Mouse (Mus musculus): ENCODE results near the gene B4galnt1. TPM values are rescaled to one million over a fixed set of nuclear protein-coding genes. Genes with fewer than 3 reads are reported as not detected.
"Not testable (repeated sequence)": the region's sequence is repeated elsewhere in the genome, so short reads cannot be mapped to it uniquely, and the experiment has no call there.

The B4galnt1 gene
- 1 to 10 TPM; 1.6 to 2.7 TPM for total RNA-seq (2021)

DNA sequence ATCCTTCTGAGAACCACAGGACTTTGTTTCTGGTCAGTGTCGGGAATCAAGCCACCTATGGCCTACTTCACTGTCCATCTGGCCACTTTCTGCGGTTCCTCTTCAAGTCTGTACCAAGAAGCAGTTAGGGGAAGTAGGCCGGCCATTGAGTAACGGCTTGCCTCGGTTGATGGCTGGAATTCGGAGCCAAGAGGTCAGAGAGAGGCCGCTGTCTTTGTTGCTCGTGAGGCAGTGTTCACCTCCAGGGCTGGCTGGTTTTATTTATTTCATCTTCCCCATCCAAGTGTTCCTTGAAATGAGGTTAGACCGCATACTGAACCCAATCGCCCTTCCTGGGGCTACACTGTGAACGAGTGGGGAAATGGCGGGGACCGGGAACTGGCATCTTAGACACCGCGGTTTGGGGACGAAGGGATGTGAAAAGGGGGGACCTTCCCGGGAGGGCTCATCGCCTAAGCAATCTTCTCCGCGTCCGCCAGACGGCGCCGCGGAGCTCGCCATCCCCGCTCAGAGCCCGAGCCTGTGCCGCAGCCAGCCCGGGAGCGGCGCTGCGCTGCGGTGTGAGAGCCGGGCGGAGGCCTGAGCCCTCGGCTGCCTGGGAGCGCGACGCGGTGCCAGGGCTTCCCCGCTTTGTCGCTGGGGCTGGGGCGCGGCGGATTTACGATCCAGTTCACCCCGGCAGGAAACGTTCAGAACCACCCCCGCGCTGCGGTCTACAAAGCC, at the start of gene B4galnt1:
TSS of gene B4galnt1 (plus strand) at position 595 of the 723 bp plus-strand sequence.
- DNase-seq: peak; percentile 77 to 81
- intact Hi-C loops (cut with DNase I): loop anchor here (1.0 kb wide), 1 partner anchor 65 kb away; no protein-coding TSS in a partner anchor

DNA sequence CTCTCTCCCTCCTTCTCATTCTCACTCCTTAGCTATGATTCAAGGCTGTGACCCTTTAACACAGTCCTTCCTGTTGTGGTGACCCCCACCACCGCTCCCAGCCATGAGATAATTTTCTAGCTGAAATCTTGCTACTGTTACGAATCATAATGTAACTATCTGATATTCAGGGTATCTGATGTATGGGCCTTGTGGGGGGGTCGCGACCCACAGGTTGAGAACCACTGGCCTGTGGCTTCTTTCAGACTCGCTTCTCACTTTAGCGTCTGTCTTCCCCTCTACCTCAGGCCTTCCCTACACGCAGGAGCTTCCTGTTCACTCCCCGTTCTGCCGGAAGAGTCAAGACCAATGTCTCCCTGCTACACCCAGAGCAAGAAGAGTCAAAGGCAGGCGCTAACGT, 46.6 kb upstream of the B4galnt1 start:
- no peak for DNase-seq
- intact Hi-C loops (cut with DNase I): no loop called here

DNA sequence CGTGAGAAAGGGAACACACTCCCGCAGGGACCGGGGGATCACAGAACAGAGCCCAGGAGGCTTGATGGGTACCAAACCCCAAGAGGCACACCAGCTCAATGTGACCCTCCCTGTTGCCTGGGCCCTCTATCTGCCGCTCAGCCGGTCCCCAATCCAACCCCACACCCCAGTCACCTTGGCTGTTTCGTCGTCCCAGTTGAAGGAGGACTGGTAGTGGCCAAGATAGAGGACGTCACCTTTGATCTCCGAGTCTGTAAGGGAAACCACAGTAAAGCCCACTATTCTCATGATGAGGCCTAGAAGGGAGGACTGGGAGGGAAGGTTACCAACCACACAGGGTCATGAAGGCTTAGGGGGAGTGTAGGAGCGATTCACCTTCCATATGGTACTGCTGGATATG, 45.8 kb upstream of the B4galnt1 start:
- intact Hi-C loops (cut with DNase I): no loop called here
- no peak for DNase-seq

DNA sequence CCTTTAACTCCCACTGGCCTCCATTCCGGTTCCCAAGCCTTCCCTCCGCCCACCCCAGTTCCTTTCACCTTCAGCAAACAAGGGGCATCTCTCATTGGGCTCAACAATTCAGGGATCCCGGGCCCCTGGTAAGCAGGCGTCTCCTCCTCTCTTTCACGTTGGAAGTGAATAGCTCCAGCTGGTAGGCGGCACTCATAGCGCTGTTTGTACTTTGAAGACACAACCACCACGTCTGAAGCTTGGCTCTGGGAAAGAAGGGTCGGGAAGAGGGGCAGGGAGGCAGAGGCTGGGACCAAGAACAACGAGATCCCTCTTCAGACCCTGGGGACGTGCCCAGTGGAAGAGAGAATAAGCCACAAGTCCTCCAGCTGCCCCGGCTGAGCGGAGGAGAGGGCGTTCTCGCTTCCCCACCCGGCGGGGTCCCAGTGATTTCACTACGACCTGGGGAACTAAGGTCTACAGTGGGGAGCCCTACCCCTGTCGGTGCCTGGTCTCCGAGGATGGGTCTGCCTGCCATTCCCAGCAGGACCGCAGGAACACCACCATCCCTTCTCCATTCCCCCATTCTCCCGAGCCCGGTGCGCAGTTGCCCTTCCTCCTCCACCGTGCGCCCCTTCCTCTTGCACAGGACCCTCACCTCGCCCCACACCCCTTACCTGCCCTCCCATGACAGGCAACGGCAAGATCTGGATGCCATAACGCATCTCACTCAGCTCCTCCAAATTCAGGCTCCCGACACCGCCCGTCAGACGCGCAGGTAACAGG, 44.5 kb upstream of the B4galnt1 start:
- intact Hi-C loops (cut with DNase I): loop anchor here (5.0 kb wide), 1 partner anchor 217 kb away; no protein-coding TSS in a partner anchor
- peak; percentile 12 to 15 for DNase-seq

DNA sequence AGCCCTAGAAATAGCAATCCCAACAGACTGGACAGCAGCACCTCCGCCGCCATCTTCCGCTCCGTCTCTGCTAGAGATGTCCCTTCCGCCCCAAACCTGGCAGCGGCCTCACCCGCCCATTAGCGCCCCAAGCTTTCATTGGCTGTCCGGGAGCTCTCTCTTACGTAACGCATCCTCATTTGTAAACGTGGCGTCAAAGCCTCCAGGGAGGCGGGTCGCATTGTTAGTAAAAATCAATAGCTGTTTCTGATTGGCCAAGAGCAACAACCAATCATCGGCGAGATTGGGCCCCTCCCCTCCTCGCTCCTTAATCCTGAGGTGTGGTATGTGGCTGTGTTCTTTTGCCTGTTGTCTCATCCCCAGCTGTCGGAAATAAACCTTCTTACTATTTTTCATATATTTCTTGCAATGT, 44.0 kb upstream of the B4galnt1 start, which contains the start of gene Os9:
TSS of gene Os9 (minus strand) at position 66 of the 412 bp plus-strand sequence.
- peak; percentile 93 to 94 for DNase-seq
- intact Hi-C loops (cut with DNase I): loop anchor here (5.0 kb wide), 1 partner anchor 216 kb away; no protein-coding TSS in a partner anchor

DNA sequence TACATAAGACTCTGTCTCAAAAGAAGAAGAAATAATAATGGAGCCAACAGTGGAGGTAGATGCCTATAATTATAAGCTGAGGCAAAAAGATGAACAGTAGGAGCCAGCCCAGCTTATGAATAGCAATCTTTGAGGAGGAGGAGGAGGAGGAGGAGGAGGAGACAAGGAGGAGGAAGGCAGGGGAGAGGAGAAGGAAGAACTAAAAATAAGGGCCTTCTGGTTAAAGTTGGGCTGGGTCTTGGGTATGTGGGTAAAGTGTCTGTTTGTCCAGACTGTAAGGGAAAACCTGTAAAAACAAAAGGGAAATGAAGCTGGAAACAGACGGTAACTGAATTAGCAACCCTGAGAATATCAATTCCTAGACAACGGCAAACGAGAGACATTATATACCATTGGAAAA, 43.0 kb upstream of the B4galnt1 start:
- DNase-seq: no peak
- intact Hi-C loops (cut with DNase I): loop anchor here (2.0 to 5.0 kb wide), 2 partner anchors 45 to 215 kb away; no protein-coding TSS in a partner anchor

DNA sequence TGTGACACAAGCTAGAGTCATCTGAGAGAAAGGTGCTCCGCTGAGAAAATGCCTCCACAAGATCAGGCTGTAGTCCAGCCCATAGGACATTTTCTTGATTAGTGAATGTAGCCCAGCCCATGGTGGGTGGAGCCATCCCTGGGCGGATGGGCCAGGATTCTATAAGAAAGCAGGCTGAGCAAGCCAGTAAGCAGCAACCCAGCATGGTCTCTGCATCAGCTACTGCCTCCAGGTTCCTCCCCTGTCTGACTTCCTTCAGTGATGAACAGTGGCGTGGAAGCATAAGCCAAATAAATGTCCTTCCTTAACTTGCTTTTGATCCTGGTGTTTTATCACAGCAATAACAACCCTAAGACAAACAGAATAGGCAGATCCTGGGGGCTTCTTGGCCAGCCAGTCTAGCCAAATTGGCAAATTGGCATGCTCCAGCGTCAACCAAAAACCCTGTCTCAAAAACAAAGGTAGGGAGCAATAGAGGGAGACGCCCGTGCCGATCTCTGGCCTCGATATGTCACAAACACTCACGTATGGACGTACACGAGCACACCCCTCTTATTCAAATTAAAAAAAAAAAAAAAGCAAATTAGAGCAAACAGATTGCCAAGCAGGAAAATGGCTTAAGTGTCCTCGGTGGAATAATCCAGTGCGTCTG, 42.1 kb upstream of the B4galnt1 start:
- no peak for DNase-seq
- intact Hi-C loops (cut with DNase I): loop anchor here (2.0 to 5.0 kb wide), 2 partner anchors 44 to 214 kb away; no protein-coding TSS in a partner anchor

DNA sequence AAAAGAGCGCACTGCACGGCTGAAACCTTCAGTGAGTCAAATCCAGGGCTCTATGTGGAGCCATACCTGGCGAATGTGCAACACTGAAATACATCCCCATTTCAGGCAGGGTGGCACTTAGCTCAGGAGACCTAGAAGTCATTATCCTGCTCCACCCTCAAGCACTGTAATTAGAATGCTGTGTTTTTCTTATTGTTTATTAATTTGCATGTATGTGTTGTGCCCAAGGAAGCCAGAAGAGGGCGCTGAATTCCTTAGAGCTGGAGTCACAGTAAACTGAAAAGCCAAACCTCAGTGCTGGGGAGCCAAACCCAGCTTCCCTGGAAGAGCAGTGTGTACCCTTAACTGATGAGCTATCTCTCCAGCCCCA, 41.6 kb upstream of the B4galnt1 start:
- peak; percentile 56 to 72 for DNase-seq
- intact Hi-C loops (cut with DNase I): loop anchor here (2.0 to 5.0 kb wide), 2 partner anchors 43 to 214 kb away; no protein-coding TSS in a partner anchor

DNA sequence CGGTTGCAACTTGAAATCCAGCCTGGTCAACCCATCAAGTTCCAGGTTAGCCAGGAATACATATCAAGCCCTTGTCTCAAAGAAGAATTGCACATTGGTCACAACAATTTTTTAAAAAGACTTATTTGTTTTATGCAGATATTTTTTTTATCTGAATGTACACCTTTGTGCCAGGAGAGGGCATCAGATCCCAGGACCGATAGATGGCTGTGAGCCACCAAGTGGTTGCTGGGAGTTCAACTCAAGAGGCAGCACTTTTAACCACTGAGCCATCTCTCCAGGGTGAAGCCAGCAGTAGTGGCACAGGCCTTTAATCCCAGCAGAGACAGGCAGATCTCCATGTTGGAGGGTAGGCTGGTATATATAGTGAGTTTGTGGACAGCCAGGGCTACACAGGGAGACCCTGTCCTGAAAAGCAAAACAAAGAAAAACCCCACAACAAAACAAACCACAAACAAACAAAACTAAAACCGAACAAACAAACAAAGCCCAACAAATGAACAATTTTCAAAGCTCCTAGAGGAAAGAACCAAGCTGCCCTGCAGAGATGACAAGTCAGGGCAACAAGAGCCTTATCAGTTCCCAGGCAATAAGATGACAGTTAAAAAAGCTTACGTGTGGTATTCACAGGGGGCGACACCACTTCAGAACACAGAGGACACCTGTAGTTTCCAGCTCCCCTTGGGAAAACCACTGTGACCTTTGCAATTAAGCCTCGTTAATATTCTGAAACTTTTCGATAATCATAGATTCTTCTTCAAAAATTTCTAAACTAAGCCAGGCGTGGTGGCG, 39.6 kb upstream of the B4galnt1 start:
- intact Hi-C loops (cut with DNase I): loop anchor here (2.0 kb wide), 1 partner anchor 103 kb away; no protein-coding TSS in a partner anchor
- DNase-seq: no peak

DNA sequence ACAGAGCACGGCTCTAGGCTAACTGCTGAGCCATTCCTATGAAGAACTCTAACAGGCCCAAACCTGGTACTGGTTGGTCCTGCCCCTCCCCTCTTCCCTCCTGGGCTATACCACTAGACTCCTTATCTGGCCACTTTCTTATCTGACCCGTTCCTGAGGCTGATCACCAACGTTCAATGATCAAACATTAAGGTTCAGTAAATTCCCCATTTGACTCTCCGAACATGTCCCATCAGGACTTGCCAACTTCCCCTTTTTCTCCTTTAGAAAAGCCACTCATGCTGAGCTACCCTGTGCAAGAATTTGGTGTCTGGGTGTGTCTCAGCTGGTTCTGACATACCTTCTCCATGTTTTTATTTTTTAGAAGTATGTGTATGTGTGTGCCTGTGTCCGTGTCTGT, 38.4 kb upstream of the B4galnt1 start:
- intact Hi-C loops (cut with DNase I): no loop called here
- DNase-seq: no peak

DNA sequence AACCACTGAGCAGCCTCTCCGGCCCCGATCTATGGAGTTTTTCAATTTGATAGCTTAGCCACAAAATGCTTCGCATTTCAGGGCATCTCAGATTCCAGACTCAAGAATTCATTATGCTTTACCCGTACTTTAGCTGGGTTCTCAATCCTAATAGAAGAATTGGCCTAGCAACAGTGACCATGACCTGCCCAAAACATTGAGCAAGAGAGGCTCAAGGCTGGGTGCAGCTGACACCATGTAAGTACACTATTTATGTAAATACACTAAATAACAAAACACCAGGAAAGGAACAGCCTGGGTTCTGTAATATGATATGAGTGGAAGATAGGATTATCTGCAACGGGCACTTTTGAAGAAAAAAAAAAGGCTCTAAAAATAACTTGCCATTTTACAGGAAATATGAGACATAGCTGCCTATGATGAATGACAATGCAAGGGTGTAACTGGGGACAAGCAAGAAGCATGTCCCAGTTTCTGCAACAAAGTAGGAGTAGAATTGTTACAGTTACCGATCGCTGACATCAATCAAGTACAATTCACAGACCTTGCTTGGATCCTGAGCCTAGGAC, 37.2 kb upstream of the B4galnt1 start:
- no peak for DNase-seq
- intact Hi-C loops (cut with DNase I): no loop called here

DNA sequence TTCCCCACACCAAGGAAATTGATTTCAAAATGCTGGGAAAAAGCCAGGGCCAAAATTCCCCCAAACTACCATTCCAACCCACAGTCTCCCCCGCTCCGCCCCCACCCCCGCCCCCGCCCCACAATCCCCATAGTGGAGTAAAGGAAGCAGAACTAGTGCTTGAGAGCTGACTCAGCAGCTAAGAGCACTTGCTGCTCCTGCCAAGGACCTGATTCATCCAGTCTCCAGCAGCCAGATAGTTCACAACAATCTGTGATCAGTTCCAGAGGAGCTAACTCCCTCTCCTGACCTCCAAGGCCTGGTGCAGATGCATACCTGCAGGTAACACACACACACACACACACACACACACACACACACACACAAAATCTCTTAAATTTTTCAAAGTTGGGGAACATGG, 35.6 kb upstream of the B4galnt1 start:
- DNase-seq: no peak
- intact Hi-C loops (cut with DNase I): no loop called here

DNA sequence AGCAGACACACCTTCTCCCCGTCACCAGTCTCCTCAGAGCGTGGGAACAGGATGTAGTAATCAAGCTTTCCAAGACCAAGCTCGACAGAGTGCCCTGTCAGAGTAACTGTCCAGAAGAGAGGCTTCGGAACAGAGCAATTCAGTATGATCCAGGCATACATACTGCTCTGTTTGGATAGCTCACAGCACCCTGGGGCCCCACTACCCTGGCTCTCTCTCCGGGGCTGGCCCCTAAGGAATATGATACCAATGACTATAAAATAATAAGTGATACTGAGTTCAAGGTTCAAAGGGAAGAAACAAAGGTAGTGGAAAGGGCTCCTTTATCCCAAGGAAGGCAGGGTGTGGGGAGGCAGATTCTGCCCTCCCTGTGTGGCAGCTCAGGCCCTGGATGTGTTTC, 32.6 kb upstream of the B4galnt1 start:
- DNase-seq: no peak

DNA sequence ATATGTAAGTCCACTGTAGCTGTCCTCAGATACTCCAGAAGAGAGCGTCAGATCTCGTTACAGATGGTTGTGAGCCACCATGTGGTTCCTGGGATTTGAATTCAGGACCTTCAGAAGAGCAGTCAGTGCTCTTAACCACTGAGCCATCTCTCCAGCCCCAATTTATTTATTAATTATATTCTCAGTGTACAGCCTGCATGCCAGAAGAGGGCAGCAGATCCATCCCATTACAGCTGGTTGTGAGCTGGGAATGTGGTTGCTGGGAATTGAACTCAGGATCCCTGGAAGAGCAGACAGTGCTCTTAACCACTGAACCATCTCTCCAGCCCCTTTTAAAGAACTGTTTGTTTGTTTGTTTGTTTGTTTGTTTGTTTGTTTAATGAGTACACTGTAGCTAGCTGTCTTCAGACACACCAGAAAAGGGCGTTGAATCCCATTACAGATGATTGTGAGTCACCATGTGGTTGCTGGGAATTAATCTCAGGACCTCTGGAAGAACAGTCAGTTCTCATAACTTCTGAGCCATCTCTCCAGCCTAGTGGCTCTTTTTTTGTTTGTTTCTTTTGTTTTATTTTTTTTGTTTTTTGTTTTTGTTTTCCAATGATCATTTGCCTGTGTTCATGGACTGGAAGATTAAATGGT, 30.5 kb upstream of the B4galnt1 start:
- DNase-seq; intact Hi-C loops (cut with DNase I): not testable (repeated sequence)

More for the DNA sequence above, 32.6 kb upstream of the B4galnt1 start:
- intact Hi-C loops (cut with DNase I): no loop called here

DNA sequence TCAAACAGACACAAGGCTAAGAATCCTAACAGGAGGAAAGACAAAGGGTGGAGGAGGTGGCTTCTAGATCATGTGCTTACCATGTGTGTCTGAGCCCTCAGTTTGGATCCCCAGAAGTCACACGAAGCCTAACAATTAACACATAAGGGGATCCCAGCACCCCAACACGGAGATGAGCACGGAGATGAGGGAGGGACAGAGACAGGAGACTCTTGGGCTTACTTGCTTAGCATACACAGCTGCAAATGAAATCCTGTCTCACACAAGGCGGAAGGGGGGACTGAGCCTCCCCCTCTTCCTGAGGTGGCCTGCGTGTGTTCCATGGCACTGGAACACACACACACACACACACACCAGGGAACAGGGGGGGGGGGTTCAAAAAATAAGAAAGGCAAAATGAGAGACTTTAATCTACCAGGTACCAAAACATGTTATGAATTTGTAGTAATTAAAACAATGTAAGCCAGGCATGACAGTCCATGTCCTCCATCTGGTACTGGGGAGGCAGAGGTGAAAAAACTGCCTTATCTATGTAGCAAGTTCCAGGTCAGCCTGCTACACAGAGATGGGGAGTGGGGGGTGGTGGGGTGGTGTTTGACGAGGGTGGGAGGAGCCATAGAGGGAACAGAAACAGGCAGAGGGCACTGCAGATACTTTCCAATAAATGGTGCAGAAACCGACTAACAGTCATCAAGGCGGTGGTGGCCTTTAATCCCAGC, 29.7 kb upstream of the B4galnt1 start:
- DNase-seq: no peak
- intact Hi-C loops (cut with DNase I): no loop called here

DNA sequence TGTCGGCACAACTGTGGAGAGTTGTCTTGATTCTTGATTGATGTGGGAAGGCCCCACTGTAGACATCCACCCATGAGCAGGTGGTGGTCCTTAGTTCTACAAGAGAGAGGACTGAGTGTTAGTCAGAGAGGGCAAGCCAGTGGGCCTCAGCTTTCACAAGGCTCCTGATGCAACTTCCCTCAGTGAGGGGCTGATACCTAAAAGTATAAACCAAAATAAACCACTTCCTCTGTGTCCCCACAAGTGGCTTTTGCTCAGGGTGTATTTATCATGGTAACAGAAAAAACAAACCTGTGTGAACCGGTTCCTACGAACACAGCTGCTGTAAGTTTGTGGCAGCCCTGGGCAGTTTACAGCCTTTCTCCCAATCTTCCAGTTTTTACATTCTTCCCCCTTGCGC, 28.5 kb upstream of the B4galnt1 start:
- intact Hi-C loops (cut with DNase I): no loop called here
- no peak for DNase-seq

DNA sequence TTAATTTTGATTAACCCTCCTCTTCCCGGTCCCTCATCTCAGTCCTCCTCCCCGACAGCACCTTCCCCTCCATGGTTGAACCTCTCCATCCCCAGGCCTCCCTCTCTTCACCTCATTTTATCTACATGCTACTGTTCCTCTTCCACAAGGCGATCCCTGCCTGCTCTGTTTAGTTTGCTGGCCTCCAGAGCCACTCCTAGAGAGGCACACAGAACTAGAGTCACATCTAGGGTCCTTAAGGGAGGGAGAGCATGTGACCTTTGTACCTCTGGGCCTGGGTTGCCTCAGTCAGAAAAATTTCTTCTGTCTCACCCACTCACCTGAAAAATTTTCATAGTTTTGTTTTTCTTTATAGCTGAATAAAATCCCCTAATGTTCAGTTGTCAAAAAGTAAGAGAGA, 27.1 kb upstream of the B4galnt1 start:
- intact Hi-C loops (cut with DNase I): no loop called here
- no peak for DNase-seq

DNA sequence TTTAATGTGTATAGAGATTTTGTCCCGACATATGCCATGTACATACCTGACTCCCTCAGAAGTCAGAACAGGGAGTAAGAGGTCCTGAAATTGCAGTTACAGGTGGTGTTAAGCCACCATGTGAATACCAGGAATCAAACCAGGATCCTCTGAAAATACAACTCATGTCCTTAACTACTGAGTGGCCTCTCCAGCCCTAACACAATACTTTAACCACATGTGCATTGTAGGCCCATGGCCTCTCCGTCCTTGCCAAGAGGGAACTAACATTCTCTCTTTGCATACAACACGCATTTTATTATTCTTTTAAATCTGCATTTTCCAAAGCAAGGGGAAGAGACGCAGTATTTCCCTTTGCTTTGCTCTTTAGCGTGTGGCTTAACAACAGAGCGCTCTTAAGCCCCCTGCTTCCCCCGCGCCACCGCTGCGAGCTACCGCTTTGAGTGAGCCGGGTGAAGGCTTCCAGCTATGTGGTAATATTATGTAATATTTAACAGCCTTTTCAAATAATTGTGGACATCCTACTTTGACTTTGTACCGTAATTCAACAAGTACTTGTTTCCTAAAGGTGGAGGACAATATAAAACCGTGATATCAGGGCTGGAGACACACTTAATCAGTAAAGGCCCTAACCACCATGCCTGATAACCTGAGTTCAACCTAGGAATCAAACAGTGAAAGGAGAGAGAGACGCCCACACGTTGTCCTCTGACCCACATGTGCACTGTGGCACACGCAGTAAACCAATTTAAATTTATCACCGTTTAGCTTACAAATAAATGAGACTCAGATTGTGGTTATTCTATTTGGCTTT, 26.5 kb upstream of the B4galnt1 start:
- intact Hi-C loops (cut with DNase I): no loop called here
- no peak for DNase-seq

All from heart, postnatal 36 days (tissue).